Mouse (Mus musculus) neural tube, embryonic 14.5 days (tissue): ENCODE data around the gene Rere. TPM values are rescaled to one million over a fixed set of nuclear protein-coding genes. Genes with fewer than 3 reads are reported as not detected.

ENCODE experiments used
- ATAC-seq: fragments of 200-750 bp; cut with Nextera tagmentation; 2 replicates; pipeline ENCODE4 v1.8.0; 2017; ENCODE audit warnings: low read depth, mild to moderate bottlenecking, moderate TSS enrichment, moderate library complexity
- H3K27ac ChIP-seq: fragments of 300-500 bp; sonication (generic); 2 replicates; pipeline ENCODE4 v1.5.1; 2014; ENCODE audit warnings: low read depth, mild to moderate bottlenecking, control low read depth, low read length, moderate library complexity, mixed read lengths
- H3K27me3 ChIP-seq: fragments of 300-500 bp; sonication (generic); 2 replicates; pipeline ENCODE4 v1.6.1; 2014; ENCODE audit warnings: low read length; ENCODE audit not compliant: control insufficient read depth, insufficient read depth
- H3K36me3 ChIP-seq: fragments of 300-500 bp; sonication (generic); 2 replicates; pipeline ENCODE4 v1.6.1; 2014; ENCODE audit warnings: low read length, mixed read lengths; ENCODE audit not compliant: control insufficient read depth, insufficient read depth
- H3K4me1 ChIP-seq: fragments of 300-500 bp; sonication (generic); 2 replicates; pipeline ENCODE4 v1.6.1; 2014; ENCODE audit warnings: low read length; ENCODE audit not compliant: control insufficient read depth, insufficient read depth
- H3K4me2 ChIP-seq: fragments of 300-500 bp; sonication (generic); 2 replicates; pipeline ENCODE4 v1.6.1; 2014; ENCODE audit warnings: mild to moderate bottlenecking, low read depth, low read length, control low read depth
- H3K4me3 ChIP-seq: fragments of 300-500 bp; sonication (generic); 2 replicates; pipeline ENCODE4 v1.5.1; 2014; ENCODE audit warnings: low read depth, low read length, control low read depth, mixed read lengths
- H3K9ac ChIP-seq: fragments of 300-500 bp; sonication (generic); replicated peaks from 2 replicates; pipeline ENCODE4 v1.6.1; 2014; ENCODE audit warnings: low read depth, mild to moderate bottlenecking, control low read depth, low read length, mixed read lengths
- H3K9me3 ChIP-seq: fragments of 300-500 bp; sonication (generic); 2 replicates; pipeline ENCODE4 v1.6.1; 2016; ENCODE audit warnings: low read length; ENCODE audit not compliant: control insufficient read depth
- WGBS: fragments of 180-500 bp; shearing (Covaris S2); extraction: QIAGEN DNeasy Blood & Tissue Kit; methylation state at CpG from one replicate; pipeline ENCODE4 v1.1.7; 2014; 5-methylcytosine and 5-hydroxymethylcytosine counted together
- polyA plus RNA-seq: library from polyadenylated mRNA; unstranded; fragments of >200 nt; fragmentation: Nextera tagmentation; extraction: Ambion mirVana; gene quantifications from 2 replicates; pipeline ENCODE4 v1.2.1, GENCODE M21; 2014

Rere gene
- polyA plus RNA-seq, 1 experiment from 2014 or later: 50.7 TPM

DNA sequence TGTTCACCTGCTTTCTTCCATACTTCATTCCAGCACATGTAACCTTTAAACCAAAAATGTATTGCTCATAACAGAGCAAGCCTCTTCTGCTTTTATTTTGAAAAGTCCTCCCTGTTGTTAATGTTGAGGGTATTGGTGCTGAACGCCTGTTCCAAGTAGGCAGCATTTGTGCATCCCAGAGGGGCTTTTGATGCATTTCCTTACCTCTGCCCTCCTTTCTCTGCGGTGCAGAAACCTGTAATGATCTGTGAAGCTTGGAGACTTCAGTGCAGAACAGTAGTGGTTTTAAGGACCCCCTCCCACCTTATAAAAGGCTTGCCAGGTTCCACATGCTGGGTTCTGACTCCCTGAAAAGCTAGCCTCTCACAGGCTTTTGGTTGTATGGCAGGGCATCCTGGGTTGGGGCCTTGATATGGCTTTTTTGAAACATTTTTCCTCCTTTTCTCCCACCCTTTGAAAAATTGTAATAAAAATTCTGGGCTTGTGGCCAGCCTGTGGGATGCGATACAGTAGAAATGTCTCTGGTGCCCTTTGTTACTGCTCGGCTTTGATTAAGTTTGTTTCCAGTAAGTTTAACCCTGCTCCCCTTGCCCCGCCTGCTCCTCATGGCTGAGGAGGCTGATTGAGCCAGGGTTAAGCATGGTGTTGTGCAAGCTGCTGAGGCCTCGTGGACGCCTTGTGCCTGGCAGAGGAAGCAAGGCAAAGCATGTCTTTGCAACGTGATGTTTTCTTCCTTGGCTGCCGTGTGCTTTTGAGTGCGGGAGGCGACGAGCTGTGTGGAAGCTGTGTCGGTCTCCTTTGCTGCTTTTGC lies 301.7 kb downstream of the Rere start:
- H3K27ac ChIP-seq: peak overlapping the region; percentile 78
- no peaks in the 10 kb centered on the region for H3K9me3 ChIP-seq
- no peaks in the 10 kb centered on the region for H3K27me3 ChIP-seq
- H3K4me3 ChIP-seq: no peak overlapping the region
- peak overlapping the region; percentile 14; the same call in 1 of the 2 replicates for H3K4me2 ChIP-seq
- peaks cover 43% of the 10 kb centered on the region for H3K4me1 ChIP-seq
- ATAC-seq: peak; percentile 54; the same call in 1 of the 2 replicates
- WGBS: 30% methylated on average over 13 of the region's 13 CpGs
- no peaks in the 10 kb centered on the region for H3K36me3 ChIP-seq
- no peak overlapping the region for H3K9ac ChIP-seq

DNA sequence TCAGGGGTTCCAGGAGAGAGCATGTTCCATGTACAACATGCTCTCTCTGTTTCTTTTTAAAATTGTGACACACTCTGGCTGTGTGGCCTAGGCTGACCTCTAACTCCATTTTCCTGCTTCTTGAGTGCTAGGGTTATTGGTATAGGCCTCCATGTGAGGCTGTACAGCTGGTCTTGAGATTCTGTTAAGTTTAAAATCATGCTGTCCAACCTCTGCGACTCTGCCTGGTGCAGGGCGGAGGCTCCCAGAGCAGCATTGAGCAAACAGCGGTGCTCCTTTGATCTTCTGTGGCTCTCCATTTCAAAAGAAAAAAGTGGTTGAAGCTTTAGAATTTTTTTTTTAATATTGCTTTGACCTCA lies 302.3 kb downstream of the Rere start:
- WGBS: 54% methylated on average over 3 of the region's 3 CpGs
- ATAC-seq: no peak; the same call in 1 of the 2 replicates
- Histone ChIP-seq H3K36me3 (no peaks in the 10 kb centered on the region), H3K4me1 (peaks cover 43% of the 10 kb centered on the region), H3K4me2 (peak overlapping the region; percentile 14; the same call in 1 of the 2 replicates), H3K27ac (peak overlapping the region; percentile 78), H3K4me3 (no peak overlapping the region), H3K9me3 (no peaks in the 10 kb centered on the region), H3K27me3 (no peaks in the 10 kb centered on the region), H3K9ac (no peak overlapping the region)

DNA sequence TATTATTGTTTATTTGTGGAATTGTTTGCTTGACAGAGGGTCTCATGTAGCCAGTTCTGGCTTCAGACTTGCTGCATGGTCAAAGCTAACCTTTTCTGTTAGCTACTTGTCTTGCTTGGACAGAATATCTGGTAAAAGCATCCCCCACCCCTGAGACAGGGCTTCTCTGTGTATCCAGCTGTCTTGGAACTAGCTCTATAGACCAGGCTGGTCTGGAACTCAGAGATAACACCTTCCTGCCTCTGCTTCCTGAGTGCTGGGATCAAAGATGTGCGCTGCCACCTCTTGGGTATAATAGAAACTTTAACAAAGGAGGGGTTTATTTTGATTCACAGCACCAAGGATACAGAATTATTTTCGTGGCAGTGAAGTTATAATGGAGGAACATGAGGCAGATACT lies 304.4 kb downstream of the Rere start:
- Histone ChIP-seq H3K9ac (no peak overlapping the region), H3K9me3 (no peaks in the 10 kb centered on the region), H3K36me3 (no peaks in the 10 kb centered on the region), H3K4me3 (no peak overlapping the region), H3K27ac (no peak overlapping the region), H3K4me1 (peaks cover 43% of the 10 kb centered on the region), H3K4me2 (no peak overlapping the region), H3K27me3 (no peaks in the 10 kb centered on the region)
- WGBS: 91% methylated on average over 2 of the region's 2 CpGs
- no peak for ATAC-seq

DNA sequence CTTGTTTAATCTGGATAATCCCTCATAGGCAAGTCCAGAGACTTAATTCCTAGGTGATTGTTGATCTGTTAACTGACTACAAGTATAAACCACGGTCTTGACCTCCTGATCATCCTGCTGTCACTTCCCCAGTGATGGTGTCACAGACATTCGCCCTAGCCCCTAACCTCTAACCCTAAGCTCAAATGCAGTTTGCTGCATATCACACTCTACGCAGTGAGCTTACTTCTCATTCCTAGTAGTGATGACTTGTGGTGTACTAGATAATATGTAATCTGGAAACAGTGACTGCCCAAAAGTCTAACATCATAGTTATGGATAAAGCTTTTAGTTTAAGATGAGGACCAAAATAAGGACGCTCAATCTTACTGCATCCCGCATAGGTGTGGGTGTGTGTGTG lies 304.8 kb downstream of the Rere start:
- Histone ChIP-seq H3K27ac (no peak overlapping the region), H3K27me3 (no peaks in the 10 kb centered on the region), H3K9me3 (no peaks in the 10 kb centered on the region), H3K4me2 (no peak overlapping the region), H3K4me3 (no peak overlapping the region), H3K4me1 (peaks cover 43% of the 10 kb centered on the region), H3K36me3 (no peaks in the 10 kb centered on the region), H3K9ac (no peak overlapping the region)
- WGBS: 95% methylated on average over 5 of the region's 5 CpGs
- ATAC-seq: no peak

DNA sequence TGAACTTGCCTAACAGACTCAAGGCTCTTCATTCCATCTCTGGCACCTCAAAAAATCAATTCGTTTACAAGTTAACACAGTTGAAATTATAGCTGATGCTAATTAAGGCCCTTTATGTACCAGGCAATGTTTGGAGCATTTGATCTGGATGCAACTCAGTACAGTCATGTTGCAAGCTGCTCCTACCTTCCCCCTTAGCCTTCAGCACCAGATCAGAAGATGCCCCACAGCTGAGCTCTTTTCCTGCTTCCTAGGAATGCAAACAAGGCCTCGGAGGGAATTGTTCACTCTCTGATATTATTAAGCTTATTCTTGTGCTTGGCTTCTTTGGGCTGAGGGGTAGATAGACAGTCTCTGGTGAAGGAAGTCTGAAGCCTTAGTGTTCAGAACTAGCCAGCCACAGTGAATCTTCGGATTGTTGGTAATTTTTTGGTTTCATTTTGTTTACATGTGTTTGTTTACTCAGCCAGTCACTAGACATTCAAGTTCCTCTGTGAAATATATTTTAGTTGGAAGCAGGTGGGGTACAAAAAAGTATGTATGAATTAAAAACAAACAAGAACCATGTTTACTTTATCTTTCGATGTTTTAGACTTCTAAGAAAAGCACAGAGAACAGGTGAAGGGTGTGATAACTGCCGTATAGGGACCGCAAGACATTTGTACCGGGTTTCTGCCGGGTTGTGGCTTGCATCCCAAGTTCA lies 306.3 kb downstream of the Rere start:
- H3K4me1 ChIP-seq: peaks cover 40% of the 10 kb centered on the region
- no peak overlapping the region for H3K27ac ChIP-seq
- no peak overlapping the region for H3K9ac ChIP-seq
- no peak overlapping the region for H3K4me3 ChIP-seq
- H3K36me3 ChIP-seq: no peaks in the 10 kb centered on the region
- WGBS: 83% methylated on average over 8 of the region's 8 CpGs
- no peak for ATAC-seq
- H3K4me2 ChIP-seq: no peak overlapping the region
- H3K27me3 ChIP-seq: no peaks in the 10 kb centered on the region
- no peaks in the 10 kb centered on the region for H3K9me3 ChIP-seq

DNA sequence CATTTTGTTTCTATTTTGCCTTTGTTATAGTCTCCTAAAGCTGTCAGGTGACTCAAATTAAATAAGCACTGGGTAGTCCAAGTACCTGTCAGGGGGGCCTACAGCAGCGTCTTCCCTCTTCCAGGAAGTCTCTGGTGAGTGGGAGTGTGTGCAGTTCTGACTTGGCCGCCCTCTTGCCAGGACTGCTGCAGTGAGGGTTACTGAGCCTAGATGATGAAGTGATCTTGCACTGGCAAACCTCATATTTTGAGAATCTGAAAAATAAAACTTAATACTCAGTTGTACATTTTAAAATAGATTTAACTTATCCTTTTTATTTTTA lies 306.8 kb downstream of the Rere start:
- peaks cover 36% of the 10 kb centered on the region for H3K4me1 ChIP-seq
- H3K4me2 ChIP-seq: no peak overlapping the region
- 88% methylated on average over 2 of the region's 2 CpGs for WGBS
- no peaks in the 10 kb centered on the region for H3K9me3 ChIP-seq
- no peaks in the 10 kb centered on the region for H3K36me3 ChIP-seq
- H3K4me3 ChIP-seq: no peak overlapping the region
- ATAC-seq: no peak
- H3K27ac ChIP-seq: no peak overlapping the region
- H3K27me3 ChIP-seq: no peaks in the 10 kb centered on the region
- no peak overlapping the region for H3K9ac ChIP-seq

DNA sequence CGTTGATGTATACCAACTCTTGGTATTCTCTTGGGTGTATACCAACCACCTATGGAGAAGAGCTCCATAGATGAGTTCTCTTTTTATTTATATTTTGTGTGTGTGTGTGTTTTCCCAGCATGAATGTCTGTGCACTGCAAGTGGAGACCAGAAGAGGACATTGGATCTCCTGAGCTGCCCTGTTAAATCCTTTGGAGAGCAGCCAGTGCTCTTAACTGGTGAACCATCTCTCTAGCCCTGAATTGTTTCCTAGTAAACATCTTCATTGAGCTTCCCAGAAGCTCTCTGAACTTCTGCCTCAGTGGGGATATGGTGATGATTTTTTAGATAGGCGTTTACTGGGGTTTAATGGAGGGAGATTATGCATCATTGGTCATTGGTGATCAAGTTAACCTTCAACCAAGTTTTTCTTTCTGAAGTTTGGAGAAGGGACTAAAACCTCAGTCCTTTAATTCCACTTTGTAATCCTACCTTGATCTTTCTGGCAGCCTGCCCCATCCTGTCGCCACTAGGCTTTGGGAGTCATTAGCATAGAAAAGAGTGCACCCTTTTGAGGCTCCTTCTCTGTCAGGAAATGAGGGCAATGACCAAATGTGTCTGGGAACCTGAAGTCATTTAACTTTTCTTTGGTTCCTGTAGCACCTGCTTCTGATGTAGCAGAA lies 309.3 kb downstream of the Rere start:
- ATAC-seq: no peak
- Histone ChIP-seq H3K4me3 (no peak overlapping the region), H3K4me1 (peaks cover 18% of the 10 kb centered on the region; the same call in 1 of the 2 replicates), H3K27ac (no peak overlapping the region), H3K9ac (no peak overlapping the region), H3K4me2 (no peak overlapping the region), H3K9me3 (no peaks in the 10 kb centered on the region), H3K36me3 (no peaks in the 10 kb centered on the region), H3K27me3 (no peaks in the 10 kb centered on the region)
- 23% methylated on average over 3 of the region's 3 CpGs for WGBS

DNA sequence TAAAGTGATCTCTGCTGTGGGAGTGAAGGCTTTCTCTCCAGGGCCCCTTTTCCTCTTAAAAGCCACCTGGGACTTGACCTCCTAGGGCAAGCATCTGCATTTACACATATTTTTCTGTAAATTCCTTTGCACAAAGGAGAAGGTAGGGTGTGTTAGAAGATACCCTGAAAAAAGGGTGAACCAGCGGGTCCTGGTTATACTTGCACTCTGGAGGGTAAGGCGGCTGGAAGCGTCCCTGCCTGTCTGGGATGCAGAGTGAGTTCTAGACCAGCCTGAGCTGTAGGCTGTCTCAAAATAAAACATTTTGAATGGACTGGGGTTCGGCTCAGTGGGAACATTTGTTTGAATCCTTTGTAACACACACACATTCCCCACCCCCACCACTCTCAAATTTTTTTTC lies 310.2 kb downstream of the Rere start:
- Histone ChIP-seq H3K27ac (no peak overlapping the region), H3K4me2 (no peak overlapping the region), H3K36me3 (no peaks in the 10 kb centered on the region), H3K9me3 (no peaks in the 10 kb centered on the region), H3K9ac (no peak overlapping the region), H3K4me1 (peaks cover 18% of the 10 kb centered on the region; the same call in 1 of the 2 replicates), H3K27me3 (no peaks in the 10 kb centered on the region), H3K4me3 (no peak overlapping the region)
- no peak for ATAC-seq
- WGBS: 62% methylated on average over 4 of the region's 4 CpGs

DNA sequence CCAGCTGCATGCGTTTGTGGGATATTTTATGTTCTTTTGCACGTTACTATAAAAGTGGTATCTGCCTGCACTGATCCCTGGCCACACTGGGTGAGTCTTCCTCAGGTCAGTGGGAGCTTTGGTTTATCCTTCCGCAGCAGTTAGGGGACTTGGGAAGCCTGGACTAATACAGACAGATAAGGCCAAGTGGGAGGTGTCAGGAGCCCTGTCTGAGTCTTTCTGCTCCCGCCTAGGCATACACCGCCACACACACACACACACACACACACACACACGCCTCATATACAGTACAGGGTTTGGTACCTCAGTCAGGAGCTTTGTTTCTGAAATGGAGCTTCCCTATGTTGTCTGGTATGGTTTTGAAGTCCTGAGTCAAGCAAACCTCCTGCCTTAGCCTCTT lies 310.6 kb downstream of the Rere start:
- H3K27me3 ChIP-seq: no peaks in the 10 kb centered on the region
- no peak overlapping the region; the same call in 1 of the 2 replicates for H3K27ac ChIP-seq
- no peaks in the 10 kb centered on the region for H3K36me3 ChIP-seq
- H3K9ac ChIP-seq: no peak overlapping the region
- H3K4me1 ChIP-seq: peaks cover 18% of the 10 kb centered on the region; the same call in 1 of the 2 replicates
- H3K4me2 ChIP-seq: no peak overlapping the region
- H3K4me3 ChIP-seq: no peak overlapping the region
- 82% methylated on average over 6 of the region's 6 CpGs for WGBS
- no peaks in the 10 kb centered on the region for H3K9me3 ChIP-seq
- ATAC-seq: no peak
